Mouse (Mus musculus) forebrain, embryonic 16.5 days (tissue): ENCODE results near the gene Vmn2r107. TPM values are rescaled to one million over a fixed set of nuclear protein-coding genes. Genes with fewer than 3 reads are reported as not detected.

Source experiments
- ATAC-seq: fragments of 200-750 bp; cut with Nextera tagmentation; 2 replicates; pipeline ENCODE4 v1.8.0; 2017; ENCODE audit warnings: mild to moderate bottlenecking, moderate library complexity
- H3K27ac ChIP-seq: fragments of 300-500 bp; sonication (generic); 2 replicates; pipeline ENCODE4 v1.5.1; 2014; ENCODE audit warnings: low read length, control low read depth
- H3K27me3 ChIP-seq: fragments of 300-500 bp; sonication (generic); replicated peaks from 2 replicates; pipeline ENCODE4 v1.6.1; 2014; ENCODE audit warnings: low read length; ENCODE audit not compliant: control insufficient read depth, insufficient read depth
- H3K36me3 ChIP-seq: fragments of 300-500 bp; sonication (generic); 2 replicates; pipeline ENCODE4 v1.6.1; 2014; ENCODE audit not compliant: control insufficient read depth, insufficient read depth
- H3K4me1 ChIP-seq: fragments of 300-500 bp; sonication (generic); replicated peaks from 2 replicates; pipeline ENCODE4 v1.6.1; 2014; ENCODE audit warnings: low read length; ENCODE audit not compliant: control insufficient read depth, insufficient read depth
- H3K4me2 ChIP-seq: fragments of 300-500 bp; sonication (generic); 2 replicates; pipeline ENCODE4 v1.6.1; 2014; ENCODE audit warnings: mild to moderate bottlenecking, low read length, control low read depth
- H3K4me3 ChIP-seq: fragments of 300-500 bp; sonication (generic); replicated peaks from 2 replicates; pipeline ENCODE4 v1.5.1; 2014; ENCODE audit warnings: mild to moderate bottlenecking, low read length, control low read depth
- H3K9ac ChIP-seq: fragments of 300-500 bp; sonication (generic); replicated peaks from 2 replicates; pipeline ENCODE4 v1.6.1; 2014; ENCODE audit warnings: low read depth, low read length, control low read depth
- H3K9me3 ChIP-seq: fragments of 300-500 bp; sonication (generic); 2 replicates; pipeline ENCODE4 v1.6.1; 2016; ENCODE audit warnings: low read length; ENCODE audit not compliant: control insufficient read depth
- WGBS: fragments of 180-500 bp; shearing (Covaris S2); extraction: QIAGEN DNeasy Blood & Tissue Kit; methylation state at CpG from one replicate; pipeline ENCODE4 v1.1.7; 2014; 5-methylcytosine and 5-hydroxymethylcytosine counted together
- polyA plus RNA-seq: library from polyadenylated mRNA; unstranded; fragments of >200 nt; fragmentation: Nextera tagmentation; extraction: Ambion mirVana; gene quantifications from 2 replicates; pipeline ENCODE4 v1.2.1, GENCODE M21; 2015

Vmn2r107 gene
- polyA plus RNA-seq: not detected in 2 replicates

- H3K4me2 ChIP-seq: no peak within 1 kb of the TSS
These were observed at the start of gene Vmn2r107 for GRCm38 (mm10) chr17:20344942-20345341. Gene Vmn2r107, plus strand, starts transcription at chr17:20345242.

GRCm38 (mm10) chr17:20305790-20306189 lies 39.3 kb upstream of the Vmn2r107 start:
- Histone ChIP-seq H3K9ac (no peak overlapping the region), H3K4me3 (no peak overlapping the region), H3K27ac (no peak overlapping the region), H3K9me3 (peaks cover 3% of the 10 kb centered on the region; the same call in 1 of the 2 replicates), H3K27me3 (no peaks in the 10 kb centered on the region), H3K4me1 (no peaks in the 10 kb centered on the region), H3K4me2 (no peak overlapping the region), H3K36me3 (no peaks in the 10 kb centered on the region)
- WGBS: 79% methylated on average over 1 of the region's 1 CpGs
- ATAC-seq: no peak

More at GRCm38 (mm10) chr17:20344942-20345341, at the start of gene Vmn2r107:
- H3K27me3 ChIP-seq: no peaks in the 10 kb centered on the region
- ATAC-seq: no peak
- no peak within 1 kb of the TSS for H3K9ac ChIP-seq
- no peak within 1 kb of the TSS for H3K27ac ChIP-seq
- no peaks in the 10 kb centered on the region for H3K4me1 ChIP-seq
- H3K9me3 ChIP-seq: peaks cover 2% of the 10 kb centered on the region; the same call in 1 of the 2 replicates
- WGBS: 58% methylated on average over 2 of the region's 2 CpGs
- H3K4me3 ChIP-seq: no peak within 1 kb of the TSS
- H3K36me3 ChIP-seq: no peaks in the 10 kb centered on the region

GRCm38 (mm10) chr17:20399105-20399504 lies 54.1 kb downstream of the Vmn2r107 start:
- WGBS: 41% methylated on average over 2 of the region's 2 CpGs
- no peak for ATAC-seq
- H3K9ac ChIP-seq: no peak overlapping the region
- no peaks in the 10 kb centered on the region for H3K4me1 ChIP-seq
- H3K27me3 ChIP-seq: no peaks in the 10 kb centered on the region
- no peaks in the 10 kb centered on the region for H3K36me3 ChIP-seq
- peaks cover 12% of the 10 kb centered on the region for H3K9me3 ChIP-seq
- no peak overlapping the region for H3K4me3 ChIP-seq
- no peak overlapping the region for H3K27ac ChIP-seq
- H3K4me2 ChIP-seq: no peak overlapping the region

- no peak within 1 kb of the TSS for H3K9ac ChIP-seq
- 26% methylated on average over 1 of the region's 1 CpGs for WGBS
- no peak within 1 kb of the TSS for H3K4me2 ChIP-seq
- H3K27me3 ChIP-seq: no peaks in the 10 kb centered on the region
- H3K9me3 ChIP-seq: peaks cover 10% of the 10 kb centered on the region
- no peak within 1 kb of the TSS for H3K4me3 ChIP-seq
- no peak within 1 kb of the TSS for H3K27ac ChIP-seq
- H3K4me1 ChIP-seq: no peaks in the 10 kb centered on the region
- H3K36me3 ChIP-seq: no peaks in the 10 kb centered on the region
- no peak for ATAC-seq
These were observed 68.8 kb downstream of the Vmn2r107 start, which contains the start of gene Vmn1r224 for GRCm38 (mm10) chr17:20413846-20414245. Gene Vmn1r224, plus strand, starts transcription at chr17:20414146.

Other genes starting within 250 kb of the Vmn2r107 start
- gene Fpr-rs7, start 231.0 kb upstream of the Vmn2r107 start, polyA plus RNA-seq: not detected in 2 replicates
- gene Fpr-rs6, start 162.1 kb upstream of the Vmn2r107 start, polyA plus RNA-seq: not detected in 2 replicates
- not detected in 2 replicates for gene Vmn2r105, start 110.2 kb upstream of the Vmn2r107 start, polyA plus RNA-seq
- gene Vmn2r106, start 59.7 kb upstream of the Vmn2r107 start, polyA plus RNA-seq: not detected in 2 replicates
- gene Vmn1r224, start 68.9 kb downstream of the Vmn2r107 start, polyA plus RNA-seq: not detected in 2 replicates
- gene Vmn2r108, start 136.1 kb downstream of the Vmn2r107 start, polyA plus RNA-seq: not detected in 2 replicates
- gene Vmn1r225, start 152.9 kb downstream of the Vmn2r107 start, polyA plus RNA-seq: not detected in 2 replicates
- gene Vmn2r109, start 219.5 kb downstream of the Vmn2r107 start, polyA plus RNA-seq: not detected in 2 replicates